21 mouse cellular contexts compared by ENCODE assay signal in the genomic region with DNA sequence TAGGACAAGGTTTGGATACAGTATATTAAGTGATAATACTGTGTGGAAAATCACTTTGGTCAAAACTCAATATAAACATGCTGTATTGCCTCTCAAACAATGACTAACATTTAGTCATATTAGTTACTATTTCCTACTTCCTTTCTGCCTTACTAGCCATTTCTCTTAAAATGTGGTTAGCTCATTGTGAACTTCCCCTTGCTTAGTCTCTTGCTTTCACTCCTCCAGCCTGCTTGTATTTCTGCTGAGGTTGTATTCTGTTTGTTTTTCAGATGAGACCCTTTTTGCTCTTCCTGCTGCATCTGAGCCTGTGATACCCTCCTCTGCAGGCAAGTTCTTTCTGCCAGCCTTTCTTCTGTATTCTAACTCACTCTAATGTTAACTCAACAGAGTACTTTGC. TPM values are rescaled to one million over a fixed set of nuclear protein-coding genes. Genes with fewer than 3 reads are reported as not detected.
DNase-seq lines count a peak whose midpoint lies in the region; ATAC-seq and TF ChIP-seq lines count a peak whose summit lies in the region.
"Had no signal": no experiment of that assay in that cellular context is flagged by ENCODE, and none has a peak within 500 bp of the region (broad histone marks: within the 10 kb centered on the region; RNA-seq: fewer than 3 reads in every experiment).

No protein-coding gene starts in this region.

- TF ChIP-seq POLR2A in liver, adult 2 months (IDR thresholded peaks at IDR 0.05; ENCODE audit: extremely low read depth, insufficient read depth, low read length): no peak
- no peak for TF ChIP-seq POLR2A in thymus, adult 2 months (IDR thresholded peaks at IDR 0.05; ENCODE audit: control insufficient read depth, extremely low read depth, insufficient read depth, low read length, poor library complexity)

- no peak overlapping the region for H3K4me2 ChIP-seq in liver, embryonic 11.5 days
- H3K4me2 ChIP-seq: embryonic facial prominence, embryonic 13.5 days; heart, embryonic 13.5 days; neural tube, embryonic 12.5 days had no signal

- H3K4me3 ChIP-seq in liver, adult 2 months (ENCODE audit: insufficient read depth, low read depth, low read length): no peak overlapping the region
- H3K4me3 ChIP-seq in liver, embryonic 11.5 days (ENCODE audit: low read depth, low read length): no peak overlapping the region
- no peak overlapping the region for H3K4me3 ChIP-seq in thymus, adult 2 months (ENCODE audit: control insufficient read depth, insufficient read depth, low read length)
- H3K4me3 ChIP-seq: embryonic facial prominence, embryonic 13.5 days; heart, embryonic 13.5 days; neural tube, embryonic 12.5 days had no signal

- H3K27me3 ChIP-seq in liver, adult 2 months (ENCODE audit: control insufficient read depth, insufficient read depth, low read length): no peaks in the 10 kb centered on the region
- no peaks in the 10 kb centered on the region for H3K27me3 ChIP-seq in liver, embryonic 11.5 days (replicated peaks; ENCODE audit: control insufficient read depth, insufficient read depth, low read length)
- no peaks in the 10 kb centered on the region for H3K27me3 ChIP-seq in thymus, adult 2 months (ENCODE audit: control insufficient read depth, insufficient read depth, low read length)
- H3K27me3 ChIP-seq: embryonic facial prominence, embryonic 13.5 days; heart, embryonic 13.5 days; neural tube, embryonic 12.5 days had no signal

- ATAC-seq in liver, embryonic 11.5 days (replicated peaks; ENCODE audit: low FRiP score): no peak
- peak; percentile 85 for ATAC-seq in activated CD4-positive, CD25-positive, alpha-beta regulatory T cell, adult 4 months
- ATAC-seq in neutrophil, adult 5-6 weeks (ENCODE audit: extremely low read depth, insufficient number of reproducible peaks, low FRiP score, poor library complexity, severe bottlenecking): peak; percentile 82; the same call in 1 of the 2 replicates
- ATAC-seq: forebrain, embryonic 16.5 days had no signal

- H3K27ac ChIP-seq in liver, adult 2 months (replicated peaks; ENCODE audit: insufficient read depth, low read depth, low read length): no peak overlapping the region
- H3K27ac ChIP-seq in liver, embryonic 11.5 days (ENCODE audit: low read depth, low read length): no peak overlapping the region
- H3K27ac ChIP-seq in thymus, adult 2 months (ENCODE audit: control insufficient read depth, insufficient read depth, low read length): no peak overlapping the region
- H3K27ac ChIP-seq: embryonic facial prominence, embryonic 13.5 days; heart, embryonic 13.5 days; neural tube, embryonic 12.5 days; stomach, postnatal 0 days had no signal

- TF ChIP-seq CTCF in liver, adult 2 months (IDR thresholded peaks at IDR 0.05; ENCODE audit: low read depth, low read length): no peak
- TF ChIP-seq CTCF in thymus, adult 2 months (IDR thresholded peaks at IDR 0.05; ENCODE audit: borderline replicate concordance, control insufficient read depth, extremely low read depth, insufficient read depth, low read length, poor library complexity): no peak

- H3K36me3 ChIP-seq in liver, adult 2 months (ENCODE audit: control insufficient read depth, insufficient read depth, low read length): no peaks in the 10 kb centered on the region; the same call in 1 of the 2 replicates
- peaks cover 7% of the 10 kb centered on the region; the same call in 1 of the 2 replicates for H3K36me3 ChIP-seq in liver, embryonic 11.5 days (ENCODE audit: control insufficient read depth, insufficient read depth, low read length)
- peaks cover 3% of the 10 kb centered on the region; the same call in 1 of the 2 replicates for H3K36me3 ChIP-seq in thymus, adult 2 months (ENCODE audit: control insufficient read depth, insufficient read depth, low read length)

- no peaks in the 10 kb centered on the region for H3K9me3 ChIP-seq in liver, embryonic 11.5 days (ENCODE audit: control insufficient read depth, low read length)
- H3K9me3 ChIP-seq: embryonic facial prominence, embryonic 13.5 days; G1E; heart, embryonic 13.5 days; neural tube, embryonic 12.5 days had no signal

- DNase-seq in liver, adult 2 months (ENCODE audit: extremely low read depth, low read depth, low spot score): peak; percentile 21
- no peak for DNase-seq in liver, embryonic 11.5 days (ENCODE audit: low spot score)
- peak; percentile 36 for DNase-seq in induced T-regulatory cell, adult 2 months (ENCODE audit: low read depth)
- no peak for DNase-seq in thymus, adult 2 months
- DNase-seq in urinary bladder, adult 2 months (ENCODE audit: low spot score): no peak
- DNase-seq in adrenal gland, postnatal 25 days: no peak
- DNase-seq: cerebellum, adult 9-10 months; gastrocnemius, postnatal 36 days; heart, postnatal 36 days; kidney, adult 2 months; kidney, postnatal 10 days; layer of hippocampus, postnatal 36 days; lung, postnatal 10 days had no signal

- H3K4me1 ChIP-seq in liver, adult 2 months (ENCODE audit: control insufficient read depth, insufficient read depth, low read length): no peaks in the 10 kb centered on the region
- no peaks in the 10 kb centered on the region for H3K4me1 ChIP-seq in liver, embryonic 11.5 days (replicated peaks; ENCODE audit: control insufficient read depth, insufficient read depth, low read length)
- H3K4me1 ChIP-seq in thymus, adult 2 months (replicated peaks; ENCODE audit: control insufficient read depth, insufficient read depth, low read length): no peaks in the 10 kb centered on the region
- H3K4me1 ChIP-seq: embryonic facial prominence, embryonic 13.5 days; neural tube, embryonic 12.5 days had no signal

- no peak overlapping the region for H3K9ac ChIP-seq in liver, adult 2 months (ENCODE audit: low read depth, low read length)
- H3K9ac ChIP-seq in liver, embryonic 11.5 days (ENCODE audit: low read depth, low read length): no peak overlapping the region
- H3K9ac ChIP-seq: embryonic facial prominence, embryonic 13.5 days; heart, embryonic 13.5 days; neural tube, embryonic 12.5 days had no signal

- H3K79me2 ChIP-seq in liver, adult 2 months (ENCODE audit: control insufficient read depth, insufficient read depth, low read length): 0 out of 2 replicates have a peak, but pooled peaks cover 2% of the 10 kb centered on the region

RNA-seq across cellular contexts. Expression of a gene that starts 12.5 kb away (rescaled TPM):
- total RNA-seq in liver, adult 2 months (2014; rRNA removed): 110 and 156 TPM in 2 replicates
- 38.7 and 45.3 TPM in 2 replicates for polyA plus RNA-seq in liver, adult 2 months (2012; rRNA removed)
- polyA plus RNA-seq in liver, embryonic 11.5 days (2014; fragmentation: Nextera tagmentation; extraction: Ambion mirVana): 23.4 and 24.6 TPM in 2 replicates
- polyA plus RNA-seq in activated CD4-positive, CD25-positive, alpha-beta regulatory T cell, adult 4 months (2017; shearing (Covaris generic)): 10 to 100 TPM; 19.4 to 21.9 TPM
- total RNA-seq in neutrophil, adult 5-6 weeks (2017): 153 and 155 TPM in 2 replicates
- polyA plus RNA-seq in thymus, adult 2 months (2012; rRNA removed): 81.6 and 97.8 TPM in 2 replicates
- polyA plus RNA-seq in urinary bladder, adult 2 months (2012; rRNA removed): 292 and 342 TPM in 2 replicates
- total RNA-seq in adrenal gland, postnatal 25 days (2021): 474 and 481 TPM in 2 replicates

Comparison
In these comparisons a context has a peak if more than half of its experiments do, and no peak if none do; other contexts are left out.
1. DNase-seq: peak in liver, adult 2 months (single experiment) and induced T-regulatory cell, adult 2 months (single experiment); none in liver, embryonic 11.5 days (single experiment), thymus, adult 2 months (single experiment), urinary bladder, adult 2 months (single experiment) and adrenal gland, postnatal 25 days (single experiment).